Mouse (Mus musculus) cortical plate, adult 2 months (tissue): ENCODE measurements around the gene Ccng2.

ENCODE experiments used
- CTCF ChIP-seq: fragments of 200-500 bp; IDR thresholded peaks from 2 replicates; pipeline ENCODE4 v1.5.1; 2011; ENCODE audit warnings: mild to moderate bottlenecking, control low read depth, low read length; ENCODE audit not compliant: insufficient read depth; ENCODE audit errors: extremely low read depth
- POLR2A ChIP-seq: fragments of 200-500 bp; IDR thresholded peaks from 2 replicates; pipeline ENCODE4 v1.6.1; 2011; ENCODE audit warnings: mild to moderate bottlenecking, low read length, control low read depth; ENCODE audit not compliant: insufficient read depth; ENCODE audit errors: extremely low read depth

DNA sequence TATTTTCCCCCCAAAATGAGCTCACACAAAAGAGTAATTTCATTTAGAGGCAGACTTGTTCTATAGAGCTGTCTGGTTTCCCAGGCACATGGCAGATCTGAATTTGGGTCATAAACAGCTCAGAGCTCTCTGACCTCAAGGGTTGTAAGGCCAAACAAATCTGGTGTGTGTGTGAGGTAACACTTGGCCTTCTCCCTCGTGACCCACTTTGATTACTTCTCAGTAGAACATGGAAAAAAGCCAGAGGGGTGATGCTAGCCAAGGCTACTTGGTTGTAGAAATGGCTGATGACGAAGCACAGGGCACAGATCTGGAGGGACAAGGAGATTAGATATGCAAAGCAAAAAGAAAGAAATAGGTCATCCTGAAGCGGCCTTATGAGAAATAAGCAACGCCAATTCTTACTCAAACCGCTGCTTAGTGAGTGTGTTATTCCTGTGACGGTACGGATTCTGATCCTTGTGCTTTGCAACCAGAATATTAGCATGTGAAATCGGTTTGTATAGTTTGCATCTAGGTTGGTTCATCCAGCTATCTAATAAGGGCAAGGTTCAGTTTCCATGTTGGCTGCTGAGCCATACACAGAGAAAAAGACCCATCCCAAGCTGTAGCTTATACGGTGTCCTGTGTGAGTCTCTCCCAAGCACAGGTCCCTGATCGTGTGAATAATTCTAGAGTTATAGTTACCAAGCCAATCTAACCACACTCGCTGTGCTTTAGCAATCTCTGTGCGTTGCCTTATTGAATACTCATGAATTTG lies 15.9 kb upstream of the Ccng2 start:
- TF ChIP-seq CTCF (no peak), POLR2A (no peak)
